Mouse (Mus musculus): ENCODE measurements around the gene Slc25a39. TPM values are rescaled to one million over a fixed set of nuclear protein-coding genes. Genes with fewer than 3 reads are reported as not detected.

Gene Slc25a39
- total and polyA plus RNA-seq, 3 experiments: 183 to 325 TPM; not detected in 1

DNA sequence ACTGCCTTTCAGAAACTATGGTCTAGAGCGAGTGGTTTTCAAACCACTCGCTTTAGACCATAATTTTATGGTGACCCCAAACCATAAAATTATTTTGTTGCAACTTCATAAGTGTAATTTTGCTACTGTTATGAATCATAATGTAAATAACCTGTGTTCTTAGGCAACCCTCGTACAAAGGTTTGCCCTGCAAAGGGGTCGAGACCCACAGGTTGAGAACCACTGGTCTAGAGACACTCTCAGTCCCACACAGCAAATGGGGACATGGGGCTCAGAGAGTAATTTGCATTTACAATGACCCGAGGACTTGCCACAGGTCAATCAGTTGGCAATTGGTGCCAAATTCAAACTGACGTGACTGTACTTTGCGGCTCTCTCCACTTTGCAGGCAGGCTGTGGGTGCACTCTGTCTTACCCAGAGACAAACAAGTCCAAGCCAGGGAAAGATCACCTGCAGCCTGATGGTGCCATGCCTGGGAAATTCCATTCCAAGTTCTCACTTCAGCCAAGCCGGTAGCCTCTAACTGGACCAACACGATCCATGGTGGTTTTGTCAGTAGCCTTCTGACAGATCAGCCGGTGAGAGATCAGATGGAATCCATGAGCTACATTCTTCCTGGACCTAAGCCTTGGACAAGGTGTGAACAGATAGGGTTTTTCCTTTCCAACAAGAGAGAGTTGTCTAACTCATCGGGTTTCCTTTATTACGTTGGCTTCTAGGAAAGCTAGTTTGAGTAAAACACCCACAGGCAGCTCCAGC is 35.6 kb downstream of the Slc25a39 start:
- Histone ChIP-seq H3K79me2 (ENCODE audit: control insufficient read depth, insufficient read depth, low read length, poor library complexity) (no peaks in the 10 kb centered on the region), H3K27me3 (ENCODE audit: control insufficient read depth in 1 of 2, insufficient read depth in 2 of 2, low read length in 2 of 2) (peaks cover 1 to 13% of the 10 kb centered on the region in 2 experiments; a peak in 3 of 4 replicates), H3K9ac (ENCODE audit: control insufficient read depth, low read depth, low read length, poor library complexity, severe bottlenecking) (no peak overlapping the region), H3K4me3 (ENCODE audit: control insufficient read depth in 1 of 2, insufficient read depth in 1 of 2, low read depth in 2 of 2, low read length in 2 of 2) (no peak overlapping the region), H3K27ac (ENCODE audit: control insufficient read depth, low read depth, low read length) (no peak overlapping the region), H3K9me3 (replicated peaks; ENCODE audit: insufficient read depth, low read length) (no peaks in the 10 kb centered on the region), H3K4me1 (ENCODE audit: control insufficient read depth in 1 of 2, insufficient read depth in 2 of 2, low read length in 2 of 2) (peaks cover 0 to 9% of the 10 kb centered on the region in 2 experiments; a peak in 2 of 4 replicates), H3K36me3 (ENCODE audit: control insufficient read depth in 1 of 2, insufficient read depth in 2 of 2, low read length in 2 of 2) (peaks cover 0 to 2% of the 10 kb centered on the region in 2 experiments; a peak in 2 of 4 replicates)
- TF ChIP-seq USF2 (IDR thresholded peaks at IDR 0.05; ENCODE audit: borderline replicate concordance in 1 of 2, insufficient read depth in 1 of 2, low read depth in 1 of 2, low read length in 2 of 2): no peak
- TF ChIP-seq CHD1 (IDR thresholded peaks at IDR 0.05; ENCODE audit: low read depth, low read length): no peak
- no peak for DNase-seq (ENCODE audit: low read depth, low spot score)

- TF ChIP-seq ELF1 (IDR thresholded peaks at IDR 0.05; ENCODE audit: low read depth, low read length): no peak
- TF ChIP-seq MXI1 (IDR thresholded peaks at IDR 0.05; ENCODE audit: low read depth, low read length): no peak
- TF ChIP-seq ZMIZ1 (IDR thresholded peaks at IDR 0.05; ENCODE audit: low read depth, low read length): no peak
- no peak for TF ChIP-seq ZNF384 (IDR thresholded peaks at IDR 0.05; ENCODE audit: low read depth, low read length)
- TF ChIP-seq ZKSCAN1 (IDR thresholded peaks at IDR 0.05; ENCODE audit: low read depth, low read length): no peak
- no peak for TF ChIP-seq ZC3H11A (IDR thresholded peaks at IDR 0.05; ENCODE audit: low read depth, low read length)
- TF ChIP-seq E2F4 (IDR thresholded peaks at IDR 0.05; ENCODE audit: borderline replicate concordance, low read depth, low read length): no peak
- TF ChIP-seq USF2 (IDR thresholded peaks at IDR 0.05; ENCODE audit: borderline replicate concordance in 1 of 2, insufficient read depth in 1 of 2, low read depth in 1 of 2, low read length in 2 of 2): no peak
- no peak for TF ChIP-seq TCF12 (IDR thresholded peaks at IDR 0.05; ENCODE audit: low read depth, low read length)
- TF ChIP-seq TAL1 (IDR thresholded peaks at IDR 0.05; ENCODE audit: low read length): no peak
- TF ChIP-seq MYB (IDR thresholded peaks at IDR 0.05; ENCODE audit: low read depth, low read length): no peak
- TF ChIP-seq HCFC1 (IDR thresholded peaks at IDR 0.05; ENCODE audit: low read depth, low read length): no peak
- TF ChIP-seq MYC (IDR thresholded peaks at IDR 0.05; ENCODE audit: low read depth, low read length): no peak
- no peak for TF ChIP-seq MAZ (IDR thresholded peaks at IDR 0.05; ENCODE audit: low read depth, low read length)
- TF ChIP-seq MAX (IDR thresholded peaks at IDR 0.05; ENCODE audit: low read length): no peak
- no peak for TF ChIP-seq POLR2AphosphoS2 (IDR thresholded peaks at IDR 0.05; ENCODE audit: low read length)
- TF ChIP-seq CHD2 (IDR thresholded peaks at IDR 0.05; ENCODE audit: low read length): no peak
- TF ChIP-seq EP300 (IDR thresholded peaks at IDR 0.05; ENCODE audit: low read depth in 1 of 2, low read length in 2 of 2): no peak
- no peak for TF ChIP-seq POLR2A (IDR thresholded peaks at IDR 0.05; ENCODE audit: control insufficient read depth in 1 of 2, insufficient read depth in 1 of 2, low read depth in 1 of 2, low read length in 2 of 2, poor library complexity in 1 of 2)
- Histone ChIP-seq H3K27me3 (ENCODE audit: control insufficient read depth in 1 of 2, insufficient read depth in 2 of 2, low read length in 2 of 2) (peaks cover 1 to 18% of the 10 kb centered on the region in 2 experiments; a peak in 3 of 4 replicates), H3K36me3 (ENCODE audit: control insufficient read depth in 1 of 2, insufficient read depth in 2 of 2, low read length in 2 of 2) (peaks cover 0 to 1% of the 10 kb centered on the region in 2 experiments; a peak in 2 of 4 replicates), H3K9ac (ENCODE audit: control insufficient read depth, low read depth, low read length, poor library complexity, severe bottlenecking) (no peak overlapping the region), H3K9me3 (replicated peaks; ENCODE audit: insufficient read depth, low read length) (no peaks in the 10 kb centered on the region), H3K4me3 (ENCODE audit: control insufficient read depth in 1 of 2, insufficient read depth in 1 of 2, low read depth in 2 of 2, low read length in 2 of 2) (no peak overlapping the region), H3K79me2 (ENCODE audit: control insufficient read depth, insufficient read depth, low read length, poor library complexity) (no peaks in the 10 kb centered on the region), H3K27ac (ENCODE audit: control insufficient read depth, low read depth, low read length) (no peak overlapping the region), H3K4me1 (ENCODE audit: control insufficient read depth in 1 of 2, insufficient read depth in 2 of 2, low read length in 2 of 2) (peaks cover 0 to 5% of the 10 kb centered on the region in 2 experiments; a peak in 2 of 4 replicates)
- no peak for DNase-seq (ENCODE audit: low read depth, low spot score)
Observed at GRCm38 (mm10) chr11:102370285-102370684, 37.5 kb downstream of the Slc25a39 start.

Measured in MEL (cell line).